Mouse (Mus musculus) MN1 (cell line): Measurements from ENCODE around the gene Cisd1.
"Not testable (repeated sequence)": the region's sequence is repeated elsewhere in the genome, so short reads cannot be mapped to it uniquely, and the experiment has no call there.

Experiments
- DNase-seq: peaks from one replicate; pipeline ENCODE4 v3.0.0-alpha.2; 2016; ENCODE audit warnings: low spot score

The Cisd1 gene

DNA sequence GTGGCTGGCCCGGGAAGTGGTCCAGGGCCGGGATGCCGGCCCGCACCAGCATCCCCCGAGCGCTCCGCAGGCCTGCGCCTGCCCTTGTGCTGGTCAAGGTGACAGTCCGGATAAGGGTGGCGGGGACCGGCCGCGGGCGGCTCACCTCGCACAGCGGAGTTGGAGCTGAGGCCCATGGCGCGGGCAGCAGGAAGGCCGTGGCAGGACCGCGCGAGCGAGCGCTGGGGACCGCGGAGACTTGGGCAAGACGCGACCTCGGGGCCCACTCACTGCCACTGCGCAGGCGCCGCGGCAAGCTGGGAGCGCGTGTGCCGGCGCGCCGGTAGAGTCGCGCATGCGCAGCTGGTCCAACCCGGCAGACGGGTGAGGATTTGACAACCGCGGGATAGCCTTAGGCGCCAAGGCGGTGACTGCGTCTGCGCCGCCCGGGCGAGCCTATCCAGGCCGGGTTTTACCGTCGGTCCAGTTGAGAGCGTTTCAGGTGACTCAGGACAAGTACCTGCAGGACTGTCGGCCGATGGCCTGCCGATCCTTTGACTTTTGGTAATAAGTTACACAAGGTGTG, at the start of gene Cisd1:
Gene Cisd1 (minus strand): TSS at position 376 of the 565 bp plus-strand sequence.
- peak; percentile 96 for DNase-seq

DNA sequence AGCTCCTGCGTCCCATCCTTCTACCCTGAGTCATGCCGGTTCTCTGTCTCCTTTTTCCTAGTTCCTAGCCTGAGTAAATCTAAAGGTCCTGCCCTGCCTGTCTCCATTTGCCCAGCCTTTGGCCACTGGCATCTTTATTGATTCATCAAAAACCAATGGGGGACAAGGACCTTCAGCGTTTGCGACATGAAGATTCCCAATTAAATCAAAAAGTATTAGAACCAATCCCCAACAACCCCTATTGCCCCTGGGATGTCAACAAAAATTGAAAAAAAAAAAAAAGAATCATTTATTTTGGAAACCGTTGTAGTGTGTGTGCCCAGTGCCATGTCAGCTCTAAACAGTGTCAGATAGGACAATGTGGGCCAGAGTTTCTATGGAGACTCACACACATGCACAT, 44.6 kb upstream of the Cisd1 start:
- no peak for DNase-seq

DNA sequence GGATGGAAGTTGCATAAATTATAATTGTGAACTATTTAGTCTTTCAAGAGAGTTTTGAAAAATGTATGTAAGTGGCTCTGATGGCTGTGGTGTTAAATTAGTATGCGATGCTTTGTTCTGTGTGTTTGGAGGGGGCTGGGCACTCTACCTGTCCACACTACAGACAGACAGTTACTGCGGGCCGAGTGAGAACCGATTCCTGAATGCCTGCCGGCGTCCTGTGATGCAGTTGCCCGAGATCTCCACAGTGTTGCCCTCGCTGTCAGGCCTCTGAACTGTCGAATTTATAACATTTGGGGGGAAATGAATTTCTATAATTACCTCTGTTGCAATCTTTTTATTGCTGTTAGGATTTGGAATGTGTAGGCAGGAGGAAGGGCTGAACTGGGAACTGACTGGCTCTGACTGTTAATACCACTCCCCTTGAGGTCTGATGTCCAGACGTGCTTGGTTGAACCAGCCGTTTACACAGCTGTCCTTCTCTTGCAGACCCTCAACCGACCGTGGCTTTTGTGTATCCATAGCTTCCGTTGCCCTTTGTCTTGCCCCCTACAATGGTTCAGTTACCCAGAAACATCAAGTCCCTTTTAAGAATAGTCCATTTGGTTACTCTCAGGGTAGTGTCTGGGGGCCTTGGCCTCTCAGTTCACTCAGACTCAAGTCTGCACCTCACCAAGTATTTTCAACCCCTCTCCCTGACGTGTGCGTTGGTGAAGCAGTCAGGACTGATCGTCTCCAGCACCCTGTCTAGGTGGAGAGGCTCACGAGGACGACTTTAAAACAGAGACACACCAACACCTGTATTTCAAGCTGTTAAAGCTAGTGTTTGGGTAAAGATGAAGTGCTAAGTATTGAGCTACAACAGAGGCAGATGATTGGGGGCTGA, 39.6 kb upstream of the Cisd1 start:
- no peak for DNase-seq

DNA sequence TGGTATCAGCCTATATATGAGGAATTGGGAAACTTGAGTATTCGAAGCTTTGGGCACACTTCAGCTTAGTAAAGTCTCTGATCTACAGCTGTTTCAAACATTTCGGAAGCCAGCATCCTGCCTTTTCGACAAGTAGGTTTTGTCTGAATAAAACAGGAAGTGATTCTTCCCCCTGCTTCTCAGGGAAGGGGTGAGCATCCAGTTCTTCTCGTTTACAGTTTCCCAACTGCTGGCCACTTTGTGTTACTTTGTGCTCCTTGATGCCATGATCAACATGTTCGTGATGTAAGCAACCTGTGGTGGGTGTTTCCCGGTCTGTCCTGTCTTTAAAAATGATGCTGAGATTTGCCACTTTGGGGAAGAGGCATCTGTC, 38.8 kb upstream of the Cisd1 start:
- not testable (repeated sequence) for DNase-seq

DNA sequence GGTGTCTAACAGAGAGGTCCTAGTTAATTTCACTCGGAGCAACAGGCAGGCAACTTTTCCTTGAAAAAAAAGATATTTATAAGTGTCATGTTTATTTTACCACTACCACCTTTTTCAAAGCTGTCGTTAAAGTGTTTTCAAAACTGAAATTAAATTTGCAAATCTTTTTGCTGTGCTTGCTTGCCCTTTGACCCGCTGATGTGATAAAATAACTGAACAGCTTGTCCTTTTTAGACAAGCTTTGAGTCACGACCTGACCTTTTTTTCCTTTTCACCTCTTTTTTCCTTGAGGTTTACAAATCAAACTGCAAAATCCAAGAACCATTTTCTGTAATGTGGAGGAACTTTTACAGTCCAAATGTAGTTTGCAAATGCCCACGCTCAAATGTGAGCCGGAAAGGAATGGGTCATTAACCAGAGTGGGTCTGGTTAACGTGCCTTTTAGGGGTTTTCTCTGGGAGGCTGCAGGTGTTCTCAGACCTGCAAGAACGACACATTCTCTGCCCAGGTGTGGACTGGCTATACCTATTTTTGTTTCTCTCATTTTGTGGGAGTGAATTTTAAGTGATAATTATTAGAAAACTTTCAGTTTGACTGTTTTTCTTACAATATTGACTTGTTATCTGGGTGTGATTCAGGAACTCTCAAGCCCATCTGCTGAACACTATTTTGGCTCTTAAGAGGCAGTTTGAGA, 38.3 kb upstream of the Cisd1 start:
- no peak for DNase-seq

DNA sequence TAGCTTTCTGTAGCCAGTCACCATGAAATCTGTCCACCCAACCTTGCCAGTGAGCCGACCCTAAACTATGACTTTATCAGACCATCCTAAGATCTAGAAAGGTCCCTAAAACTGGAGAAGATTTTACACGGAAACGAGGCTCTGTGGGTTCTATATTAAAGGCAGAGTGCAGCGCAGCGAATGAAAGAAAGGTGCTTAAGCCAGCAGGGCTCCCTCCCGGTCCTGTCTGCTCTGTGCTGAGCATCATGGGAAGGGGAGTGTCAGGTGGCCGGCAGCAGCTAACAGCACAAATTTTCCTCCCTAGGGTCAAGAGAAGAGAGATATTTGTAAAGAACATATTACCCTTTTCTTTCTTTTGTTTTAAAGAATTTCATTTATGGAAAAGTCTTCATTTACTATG, 37.4 kb upstream of the Cisd1 start:
- no peak for DNase-seq

DNA sequence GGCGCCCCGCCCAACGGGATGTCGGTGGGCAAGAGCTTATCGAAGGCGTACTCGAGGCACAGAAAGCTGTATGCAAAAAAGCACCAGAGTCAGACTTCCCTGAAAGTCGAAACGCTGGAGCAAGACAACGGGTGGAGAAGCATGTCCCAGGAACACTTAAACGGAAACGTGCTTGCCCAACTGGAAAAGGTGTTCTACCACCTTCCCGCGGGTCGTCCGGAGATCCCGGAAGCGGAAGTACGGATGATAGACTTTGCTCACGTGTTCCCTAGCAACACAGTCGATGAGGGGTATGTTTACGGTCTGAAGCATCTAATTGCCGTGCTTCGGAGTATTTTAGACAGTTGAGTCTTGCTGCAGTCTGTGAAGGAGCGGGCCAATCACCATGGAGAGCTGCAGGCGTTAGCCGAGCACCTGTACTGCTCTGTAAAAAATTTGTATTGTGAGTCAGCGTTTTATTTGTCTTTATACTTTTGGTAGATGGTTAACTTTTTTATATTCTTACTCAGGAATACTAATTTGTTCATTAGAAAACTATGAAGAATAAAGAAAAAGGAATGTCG, 36.8 kb upstream of the Cisd1 start:
- no peak for DNase-seq

DNA sequence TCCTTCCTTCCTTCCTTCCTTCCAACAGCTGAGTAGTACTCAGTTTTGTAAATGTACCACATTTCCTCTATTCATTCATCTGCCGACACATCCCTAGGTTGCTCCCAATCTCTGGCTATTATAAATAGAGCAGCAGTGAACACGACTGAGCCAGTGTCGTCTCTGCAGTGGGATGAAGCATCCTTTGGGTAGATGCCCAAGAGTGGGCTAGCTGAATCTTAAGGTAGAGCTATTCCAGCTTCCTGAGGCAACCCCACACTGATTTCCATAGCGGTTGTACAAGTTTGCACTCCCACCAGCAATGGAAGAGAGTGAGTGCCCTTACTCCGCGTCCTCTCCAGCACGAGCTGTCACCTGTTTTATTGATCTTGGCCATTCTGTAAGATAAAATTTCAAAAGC, 35.7 kb upstream of the Cisd1 start:
- DNase-seq = no peak

DNA sequence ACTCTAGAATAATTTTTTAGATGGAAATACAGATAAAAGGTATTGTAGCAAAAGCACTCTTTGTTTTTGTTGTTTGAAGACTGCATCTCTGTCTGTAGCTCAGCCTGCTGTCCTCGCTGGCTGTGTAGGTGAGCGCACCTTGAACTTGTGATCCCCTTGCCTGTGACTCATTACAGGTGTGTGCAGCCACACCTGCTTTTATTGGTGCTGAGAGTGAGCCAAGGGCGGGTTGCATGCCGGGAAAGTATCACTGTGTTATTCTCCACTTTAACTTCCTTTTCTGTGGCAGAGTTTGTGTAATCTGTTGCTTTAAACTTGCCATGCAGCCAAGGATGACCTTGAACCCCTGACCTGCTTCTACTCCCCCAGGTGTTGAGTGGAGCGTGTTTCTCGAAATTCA, 31.3 kb upstream of the Cisd1 start:
- no peak for DNase-seq

DNA sequence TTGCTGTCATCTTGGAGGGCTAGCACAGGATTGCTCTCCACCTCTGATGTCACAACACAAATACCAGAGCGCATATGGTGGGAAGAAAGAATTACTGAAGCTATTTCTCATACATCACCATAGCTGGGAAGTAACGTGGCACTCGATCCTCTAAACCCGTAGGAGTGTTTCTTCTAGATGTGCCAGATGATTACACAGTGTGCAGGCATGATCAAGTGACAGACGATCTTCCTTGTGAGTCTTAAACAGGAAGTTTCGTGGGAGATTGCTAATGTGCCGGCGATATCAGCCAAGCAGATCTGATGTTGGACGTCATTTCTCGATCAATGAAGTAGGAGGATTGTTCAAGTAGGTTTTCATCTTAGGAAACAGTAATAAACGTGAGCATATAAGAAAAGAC, 29.0 kb upstream of the Cisd1 start:
- no peak for DNase-seq

DNA sequence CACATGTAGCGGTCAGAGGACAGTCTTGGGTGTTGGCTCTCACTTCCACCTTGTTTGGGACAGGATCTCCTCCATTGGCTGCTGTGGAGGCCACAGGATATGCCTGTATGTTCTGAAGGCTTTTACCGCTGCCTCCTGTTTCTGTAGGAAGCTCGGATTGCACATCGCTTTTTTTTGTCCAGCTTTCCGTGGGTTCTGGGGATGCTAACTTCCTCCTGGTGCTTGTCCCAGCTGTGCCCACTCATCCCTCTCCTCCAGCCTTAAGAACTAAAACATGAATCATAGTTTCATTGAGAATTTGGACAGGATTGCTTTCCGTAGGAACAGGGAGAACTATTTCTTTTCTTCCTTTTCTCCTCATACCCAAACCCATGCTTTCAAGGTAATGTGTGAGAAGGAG, 27.1 kb upstream of the Cisd1 start:
- no peak for DNase-seq

DNA sequence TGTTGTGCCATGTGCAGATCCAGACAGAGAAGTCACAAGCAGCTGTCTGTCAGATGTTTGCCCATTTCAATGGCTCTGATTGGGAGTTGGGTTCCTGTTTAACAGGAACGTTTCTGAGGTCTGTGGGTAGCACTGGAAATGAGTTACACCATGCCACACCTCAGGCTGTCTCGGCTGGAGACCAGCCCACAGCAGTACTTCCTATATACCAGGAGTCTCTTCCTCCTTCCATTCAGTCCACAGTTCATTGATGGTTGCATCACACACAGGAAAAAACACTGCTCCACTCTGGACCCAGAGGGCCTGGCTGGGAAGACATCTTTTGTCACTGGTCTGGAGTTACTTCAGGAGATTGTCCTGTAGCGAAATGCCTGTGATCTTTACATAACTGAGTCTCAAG, 24.7 kb upstream of the Cisd1 start:
- no peak for DNase-seq

DNA sequence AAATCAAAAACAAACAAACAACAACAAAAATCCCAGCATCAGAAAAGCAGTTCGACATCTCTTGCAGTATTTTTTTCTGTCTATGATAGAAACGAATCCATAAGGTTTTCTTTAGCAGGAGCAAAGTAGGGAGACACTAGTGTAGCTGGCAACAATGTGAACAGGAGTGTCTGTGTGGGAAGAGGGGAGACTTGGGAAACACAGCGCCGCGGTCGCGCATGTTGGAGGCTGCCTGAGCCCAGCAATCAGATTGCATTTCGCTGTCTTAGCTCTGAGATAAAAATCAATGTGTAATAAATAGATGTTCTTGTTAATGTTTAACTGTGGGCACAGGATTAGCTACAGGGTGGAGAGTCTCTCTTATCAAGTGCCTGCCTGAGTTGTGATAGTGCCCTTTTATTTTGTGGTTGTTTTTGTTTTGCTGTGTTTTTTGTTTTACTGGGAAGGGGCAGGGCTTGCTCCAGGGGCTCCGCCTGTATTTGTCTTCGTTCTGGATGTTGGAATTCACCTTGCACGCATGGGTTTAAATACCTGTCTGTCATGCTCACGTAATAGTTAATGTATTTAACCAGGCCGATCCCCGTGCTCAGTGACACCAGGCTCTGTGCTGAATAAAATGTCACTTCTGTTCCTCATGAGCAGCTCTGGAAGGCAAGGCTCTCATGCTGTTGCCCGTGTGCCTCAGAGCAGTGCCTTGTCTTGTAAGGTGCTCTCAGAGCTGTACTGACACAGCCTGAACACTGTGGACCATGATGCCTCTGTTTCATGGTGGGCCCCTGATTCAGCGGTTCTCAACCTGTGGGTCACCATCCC, 23.6 kb upstream of the Cisd1 start:
- DNase-seq = no peak

DNA sequence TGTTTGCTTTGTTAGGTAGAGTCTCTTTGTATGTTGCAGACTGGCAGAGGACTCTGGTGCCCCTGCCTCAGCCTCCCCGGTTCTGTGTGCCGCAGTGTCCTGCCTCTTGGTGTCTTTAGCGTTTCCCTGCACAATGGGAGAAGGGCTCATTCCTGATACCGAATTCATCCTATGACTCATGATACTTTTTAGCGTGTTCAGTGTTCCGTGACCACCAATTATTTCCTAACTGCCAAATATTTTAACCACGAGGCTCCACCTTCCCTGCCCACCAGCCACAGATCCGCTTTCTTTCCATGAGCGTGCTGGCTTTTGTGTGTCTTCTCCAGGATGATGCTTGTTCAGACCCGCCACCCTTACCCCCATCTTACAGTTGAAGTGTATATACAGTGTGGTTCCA, 19.1 kb upstream of the Cisd1 start:
- no peak for DNase-seq

DNA sequence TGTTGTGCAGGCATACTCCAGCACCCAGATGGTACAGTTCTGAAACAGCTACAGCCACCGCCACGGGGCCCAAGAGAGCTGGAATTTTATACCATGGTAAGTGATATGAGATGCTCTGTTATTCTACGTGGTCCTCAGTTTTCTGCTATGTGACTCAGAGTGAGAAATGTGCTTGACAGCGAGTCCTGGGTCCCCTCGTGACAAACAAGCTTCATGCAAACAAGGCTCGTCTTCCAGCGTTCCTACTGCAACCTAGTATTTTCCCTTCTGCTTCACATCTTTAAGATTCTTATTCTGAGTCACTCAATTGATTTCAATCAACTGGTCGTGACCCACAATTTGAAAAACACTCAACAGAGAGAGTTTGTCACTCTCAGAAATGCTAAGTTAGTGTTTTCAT, 18.7 kb upstream of the Cisd1 start:
- no peak for DNase-seq

DNA sequence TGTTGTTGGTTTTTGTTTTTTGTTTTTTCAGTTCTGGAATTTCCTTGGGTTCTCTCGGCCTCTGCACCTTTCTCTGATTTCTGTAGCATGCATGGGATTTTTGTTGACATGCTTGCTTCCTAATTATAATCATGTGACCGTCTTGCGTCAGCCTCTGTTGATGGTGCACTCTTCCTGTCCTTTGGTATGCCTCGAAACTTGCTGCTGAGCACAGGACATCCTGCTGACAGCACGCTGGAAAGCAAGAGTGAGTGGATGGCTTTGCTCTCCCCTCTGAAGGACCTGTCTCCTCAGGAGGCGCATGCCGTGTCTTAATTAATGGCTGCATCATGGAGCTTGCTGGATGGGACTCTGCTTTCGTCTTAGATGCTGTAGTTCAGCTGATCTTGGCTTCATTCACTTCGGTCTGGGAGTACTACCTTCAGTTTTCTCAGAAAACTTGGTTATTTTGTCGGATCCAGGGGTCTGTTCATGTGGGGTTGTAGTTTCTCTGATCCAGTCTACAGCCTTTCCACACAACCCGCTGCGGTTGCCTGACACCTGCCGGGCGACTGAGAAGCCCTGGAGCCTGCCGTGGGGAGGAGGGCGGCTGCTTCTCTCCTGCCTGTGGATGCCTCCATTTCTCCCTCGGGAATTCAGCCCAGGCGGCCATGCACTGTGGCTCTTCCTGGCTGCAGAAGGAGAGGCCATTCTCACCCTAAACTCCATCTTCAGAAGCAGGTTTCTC, 17.2 kb upstream of the Cisd1 start:
- no peak for DNase-seq

DNA sequence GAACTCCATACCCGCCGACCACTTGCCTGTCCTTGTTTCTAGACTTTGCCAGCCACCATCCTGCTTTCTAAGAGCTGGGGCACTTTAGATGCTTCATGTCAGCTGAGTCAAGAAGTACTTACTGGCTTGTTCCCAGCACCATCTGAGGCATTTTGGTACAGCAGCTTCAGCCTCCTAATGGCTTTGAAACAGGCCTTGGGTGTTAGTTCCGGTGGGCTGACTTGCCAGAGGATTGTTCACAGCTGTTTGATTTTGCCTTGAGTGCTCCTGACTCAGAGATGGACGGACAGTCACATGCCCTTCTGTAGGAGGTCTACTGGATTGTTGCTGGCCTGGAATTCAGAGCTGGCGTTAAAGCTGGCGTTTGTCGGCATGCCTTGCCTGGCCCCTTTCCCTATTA, 16.3 kb upstream of the Cisd1 start:
- DNase-seq = no peak

DNA sequence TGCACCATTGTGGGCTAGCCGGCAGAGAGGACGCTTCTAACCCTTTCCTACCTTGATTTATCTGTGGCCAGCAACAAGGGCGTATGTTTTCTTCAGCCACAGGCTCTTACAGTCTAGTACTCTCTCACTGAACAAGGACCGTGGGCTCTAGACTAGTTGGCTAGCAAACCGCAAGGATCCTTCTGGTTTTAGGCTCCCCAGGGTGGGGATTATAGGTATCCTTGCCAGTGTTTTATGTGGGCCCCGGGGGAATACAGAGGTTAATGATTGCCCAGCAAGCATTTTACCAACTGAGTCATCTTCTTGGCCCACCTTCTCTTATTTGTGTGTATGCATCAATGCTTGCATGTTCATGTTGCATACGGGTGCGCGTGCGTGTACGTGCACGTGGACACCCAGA, 10.2 kb upstream of the Cisd1 start:
- no peak for DNase-seq

DNA sequence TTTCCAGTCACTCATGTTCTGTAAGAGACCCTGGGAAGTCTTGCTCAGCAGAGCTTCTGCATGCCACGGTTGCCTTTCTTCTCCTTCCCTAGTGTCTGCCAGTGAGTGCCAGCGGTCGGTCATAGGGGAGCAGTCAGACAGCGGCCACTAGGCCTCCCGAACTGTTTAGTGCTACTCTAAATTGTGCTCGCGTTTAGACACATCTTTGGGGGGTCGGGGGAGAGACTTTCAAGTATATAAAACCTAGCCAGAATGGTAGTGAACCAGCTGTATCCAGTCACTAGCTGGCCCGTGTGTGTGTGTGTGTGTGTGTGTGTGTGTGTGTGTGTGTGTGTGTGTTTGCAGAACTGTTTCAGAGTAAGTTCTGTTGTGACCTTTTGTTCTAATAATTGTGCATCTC, 9.1 kb upstream of the Cisd1 start:
- no peak for DNase-seq

DNA sequence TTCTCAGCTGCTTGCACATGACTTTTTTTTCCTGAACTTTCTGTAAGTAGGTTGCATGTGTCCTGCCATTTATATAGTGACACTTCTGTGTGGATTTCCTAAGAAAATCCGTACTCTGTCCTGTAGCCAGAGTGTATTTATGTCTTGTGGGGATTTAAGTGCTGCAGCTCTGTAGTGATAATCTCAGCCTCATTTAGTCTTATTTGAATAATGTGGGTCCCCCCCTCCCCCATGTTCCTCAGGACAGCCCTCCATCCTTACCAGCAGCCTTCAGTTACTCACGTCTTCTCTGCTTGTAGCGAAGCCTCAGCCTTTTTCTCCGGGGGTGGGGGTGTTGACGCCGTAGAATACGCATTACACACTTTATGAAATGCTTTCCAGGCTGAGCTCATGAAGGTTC, 6.5 kb upstream of the Cisd1 start:
- DNase-seq = no peak

DNA sequence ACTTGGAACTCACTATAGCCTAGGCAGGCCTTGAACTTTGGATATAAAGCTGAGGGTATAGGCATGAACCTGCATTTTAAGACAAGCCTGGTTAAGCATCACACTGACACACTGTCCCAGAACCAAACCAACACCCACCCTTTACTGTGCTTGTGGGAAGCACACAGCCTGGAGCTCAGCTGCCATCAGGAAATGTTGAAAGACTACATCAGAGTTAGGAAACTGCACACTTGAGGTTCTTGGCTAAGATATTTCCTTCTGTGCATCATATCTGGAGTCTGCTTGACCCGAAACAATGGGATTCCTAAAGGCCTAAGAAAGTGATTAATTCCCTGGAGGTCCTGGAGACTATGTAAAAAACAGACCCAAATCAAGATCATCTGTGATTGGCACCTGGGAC, 4.5 kb upstream of the Cisd1 start:
- no peak for DNase-seq
